Mouse (Mus musculus): ENCODE data around the gene App. TPM values are rescaled to one million over a fixed set of nuclear protein-coding genes. Genes with fewer than 3 reads are reported as not detected.

App gene
- polyA plus RNA-seq, 1 experiment from 2014 or later: 94.7 TPM

DNA sequence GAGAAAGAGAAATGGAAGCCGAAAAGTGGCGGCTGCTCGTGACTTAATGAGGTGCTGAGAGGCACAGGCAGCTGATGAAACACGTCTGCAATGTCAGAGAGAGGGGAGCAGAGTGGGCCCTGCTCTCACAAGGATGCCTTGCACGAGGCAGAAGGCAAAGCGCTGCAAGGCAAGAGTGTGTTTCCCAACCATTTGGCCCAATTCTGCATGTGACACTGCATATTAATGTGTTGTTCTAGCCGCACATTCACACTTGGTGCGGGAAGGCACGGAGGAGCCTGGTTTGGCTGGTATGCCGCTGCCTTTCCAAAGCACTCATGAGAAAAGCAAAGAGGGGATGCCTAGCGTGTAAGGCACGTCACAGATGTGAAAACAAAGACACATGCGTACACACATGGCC lies 63.1 kb downstream of the App start:
- no peak overlapping the region for H3K4me3 ChIP-seq
- 61% methylated on average over 13 of the region's 13 CpGs for WGBS
- DNase-seq (ENCODE audit: low spot score): peak; percentile 46
- no peaks in the 10 kb centered on the region for H3K27me3 ChIP-seq (ENCODE audit: low read depth, poor library complexity, severe bottlenecking)
- no peaks in the 10 kb centered on the region for H3K9me3 ChIP-seq (replicated peaks)
- H3K36me3 ChIP-seq: 0 out of 2 replicates have a peak, but pooled peaks cover 3% of the 10 kb centered on the region
- H3K4me1 ChIP-seq: peaks cover 27% of the 10 kb centered on the region
- H3K27ac ChIP-seq: no peak overlapping the region

DNA sequence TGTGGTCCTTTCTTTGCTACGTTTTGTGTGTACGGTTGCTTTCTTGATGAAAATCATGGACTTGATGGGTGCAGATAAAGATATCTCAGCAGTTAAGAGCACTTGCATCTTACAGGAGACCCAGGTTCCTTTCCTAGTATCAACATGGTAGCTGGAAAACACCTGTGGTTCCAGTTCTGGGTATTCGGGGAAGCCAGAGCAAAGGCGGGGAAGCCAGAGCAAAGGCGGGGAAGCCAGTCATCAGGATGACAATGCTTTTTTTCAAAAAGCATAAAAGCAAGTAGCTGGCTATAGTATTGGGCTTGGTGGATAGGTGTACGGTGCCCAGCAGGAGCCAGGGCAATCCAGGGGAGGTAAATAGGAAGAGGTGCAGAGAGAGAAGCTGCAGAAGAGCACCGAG lies 65.1 kb downstream of the App start:
- H3K4me3 ChIP-seq: no peak overlapping the region
- 95% methylated on average over 7 of the region's 7 CpGs for WGBS
- H3K27me3 ChIP-seq (ENCODE audit: low read depth, poor library complexity, severe bottlenecking): no peaks in the 10 kb centered on the region
- H3K27ac ChIP-seq: no peak overlapping the region
- DNase-seq (ENCODE audit: low spot score): peak; percentile 17
- H3K9me3 ChIP-seq (replicated peaks): no peaks in the 10 kb centered on the region
- no peaks in the 10 kb centered on the region for H3K36me3 ChIP-seq
- peaks cover 28% of the 10 kb centered on the region for H3K4me1 ChIP-seq

DNA sequence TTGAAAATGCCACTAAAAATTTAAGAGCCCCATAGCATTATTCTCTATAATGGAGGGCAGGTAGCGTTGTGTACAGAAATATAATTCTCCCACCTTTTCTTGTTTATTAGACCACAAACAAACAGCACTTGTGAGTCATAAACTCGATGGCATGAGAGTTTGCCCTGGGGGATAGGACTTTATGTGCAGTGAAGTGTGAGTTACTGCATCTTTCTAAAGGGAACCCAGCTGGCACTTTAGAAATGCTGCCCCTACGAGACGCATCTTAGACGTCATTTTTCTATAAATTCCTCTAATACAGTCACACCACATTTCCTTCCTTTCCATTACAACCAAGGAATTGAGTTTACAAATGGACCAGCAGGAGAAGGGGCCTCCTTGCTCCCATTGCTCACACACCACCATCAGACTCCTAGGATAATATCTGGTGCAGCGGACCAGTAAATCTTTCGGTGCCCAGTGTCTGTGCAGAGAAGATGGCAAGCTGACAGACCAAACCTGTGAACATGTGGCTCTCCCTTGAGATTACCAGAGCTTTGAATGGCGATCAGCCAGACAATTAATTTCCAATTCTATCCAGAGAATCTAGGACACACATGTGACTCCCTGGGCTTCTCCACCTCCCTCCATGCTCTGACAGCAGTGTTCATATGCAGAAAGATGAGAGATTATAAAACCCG lies 66.8 kb downstream of the App start:
- WGBS: 83% methylated on average over 9 of the region's 9 CpGs
- no peak for DNase-seq (ENCODE audit: low spot score)
- H3K27me3 ChIP-seq (ENCODE audit: low read depth, poor library complexity, severe bottlenecking): no peaks in the 10 kb centered on the region

DNA sequence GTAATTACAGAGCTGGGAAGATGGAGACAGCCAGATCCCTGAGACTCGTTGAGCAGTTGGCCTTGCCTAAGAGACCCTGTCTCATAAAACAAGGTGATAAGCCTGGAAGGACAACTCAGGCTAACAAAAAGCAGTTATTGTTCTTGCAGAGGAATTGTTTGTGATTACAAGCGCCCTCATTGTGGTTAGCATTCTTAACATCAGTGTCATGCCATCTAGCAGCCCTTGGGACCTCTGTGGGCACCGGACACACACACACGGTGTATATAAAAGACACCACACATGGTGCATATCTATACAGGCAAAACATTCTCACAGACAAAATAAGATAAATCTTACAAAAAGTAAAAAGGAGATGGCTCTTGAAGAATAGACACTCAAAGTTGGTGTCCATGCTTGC lies 68.0 kb downstream of the App start:
- Histone ChIP-seq H3K36me3 (peaks cover 22% of the 10 kb centered on the region), H3K4me1 (peaks cover 26% of the 10 kb centered on the region), H3K9me3 (replicated peaks) (no peaks in the 10 kb centered on the region), H3K27me3 (ENCODE audit: low read depth, poor library complexity, severe bottlenecking) (no peaks in the 10 kb centered on the region), H3K27ac (no peak overlapping the region), H3K4me3 (no peak overlapping the region)
- no peak for DNase-seq (ENCODE audit: low spot score)
- WGBS: 76% methylated on average over 4 of the region's 4 CpGs

More for the DNA sequence above, 66.8 kb downstream of the App start:
- Histone ChIP-seq H3K36me3 (peaks cover 13% of the 10 kb centered on the region), H3K27ac (no peak overlapping the region), H3K4me3 (no peak overlapping the region), H3K9me3 (replicated peaks) (no peaks in the 10 kb centered on the region), H3K4me1 (peaks cover 28% of the 10 kb centered on the region)

DNA sequence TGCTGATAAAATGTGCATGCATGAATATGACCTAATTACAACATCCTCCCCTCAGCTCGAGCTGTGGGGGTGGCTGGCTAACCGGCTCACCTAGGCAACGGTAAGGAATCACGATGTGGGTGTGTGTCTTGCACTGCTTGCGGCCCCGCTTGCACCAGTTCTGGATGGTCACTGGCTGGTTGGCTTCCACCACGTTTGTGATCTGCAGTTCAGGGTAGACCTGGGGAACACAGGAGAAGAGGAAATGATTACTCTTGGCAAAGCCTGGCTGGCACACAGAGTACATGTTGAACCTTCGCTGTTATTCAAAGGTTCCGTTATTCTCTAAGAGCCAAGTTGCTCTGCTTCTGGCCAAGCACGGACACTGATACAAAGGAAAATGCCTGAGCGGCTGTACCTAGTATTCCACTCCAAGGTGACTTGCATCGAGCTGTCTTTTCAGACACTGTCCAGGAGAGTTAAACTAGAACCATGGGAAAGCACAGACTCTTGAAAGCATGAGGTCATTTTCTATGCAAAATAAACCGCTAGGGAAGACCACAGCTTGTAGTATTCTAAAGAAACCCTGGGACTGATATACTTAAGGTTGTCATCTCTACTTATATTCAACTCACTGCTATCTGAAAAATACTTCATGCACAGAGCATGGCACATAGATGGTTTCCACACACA lies 70.3 kb downstream of the App start:
- Histone ChIP-seq H3K36me3 (peaks cover 22% of the 10 kb centered on the region), H3K27me3 (ENCODE audit: low read depth, poor library complexity, severe bottlenecking) (no peaks in the 10 kb centered on the region), H3K27ac (no peak overlapping the region), H3K4me3 (no peak overlapping the region), H3K9me3 (replicated peaks) (no peaks in the 10 kb centered on the region), H3K4me1 (peaks cover 21% of the 10 kb centered on the region)
- DNase-seq (ENCODE audit: low spot score): no peak
- WGBS: 95% methylated on average over 13 of the region's 13 CpGs

DNA sequence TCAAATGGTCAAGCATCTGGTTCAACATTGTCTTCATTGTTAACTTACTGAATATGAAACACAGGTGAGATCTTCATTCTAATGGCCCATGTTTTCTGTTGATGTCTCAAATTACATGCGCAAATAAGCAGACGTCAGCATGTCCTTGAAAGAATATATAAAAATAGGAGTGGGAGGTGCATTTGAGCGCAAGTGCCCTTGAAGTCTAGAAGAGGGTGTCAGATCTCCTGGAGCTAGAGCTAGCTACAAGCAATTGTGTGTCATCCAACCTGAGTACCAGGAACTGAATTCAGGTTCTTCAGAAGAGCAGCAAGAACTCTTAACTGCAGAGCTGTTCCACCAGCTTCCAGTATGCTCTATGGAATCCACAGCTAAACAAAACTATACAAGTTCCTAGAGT lies 72.0 kb downstream of the App start:
- no peak overlapping the region for H3K27ac ChIP-seq
- 83% methylated on average over 3 of the region's 3 CpGs for WGBS
- H3K36me3 ChIP-seq: peaks cover 31% of the 10 kb centered on the region
- H3K4me3 ChIP-seq: no peak overlapping the region
- peaks cover 15% of the 10 kb centered on the region for H3K4me1 ChIP-seq
- no peak for DNase-seq (ENCODE audit: low spot score)
- H3K27me3 ChIP-seq (ENCODE audit: low read depth, poor library complexity, severe bottlenecking): no peaks in the 10 kb centered on the region
- H3K9me3 ChIP-seq (replicated peaks): no peaks in the 10 kb centered on the region

DNA sequence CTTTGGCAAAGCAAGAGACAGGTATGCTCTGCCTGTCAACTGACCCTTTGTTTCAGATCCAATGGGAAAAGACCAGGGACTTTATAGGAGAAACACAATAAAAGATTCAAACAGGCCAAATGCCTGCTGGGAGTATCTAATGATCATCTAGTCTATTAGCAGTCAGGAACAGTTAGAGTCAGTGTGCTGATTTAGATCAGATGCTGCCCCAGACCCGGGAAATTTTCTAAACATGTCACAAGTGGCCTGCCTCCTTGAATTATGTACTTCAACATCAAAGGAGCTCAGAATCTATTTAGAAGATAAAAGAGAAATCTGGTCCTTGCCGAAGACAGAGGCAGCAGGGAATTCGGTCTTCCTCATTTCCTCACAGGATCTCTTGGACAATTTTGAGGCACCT lies 72.8 kb downstream of the App start:
- Histone ChIP-seq H3K4me1 (peaks cover 11% of the 10 kb centered on the region), H3K9me3 (replicated peaks) (no peaks in the 10 kb centered on the region), H3K36me3 (peaks cover 31% of the 10 kb centered on the region), H3K4me3 (no peak overlapping the region), H3K27me3 (ENCODE audit: low read depth, poor library complexity, severe bottlenecking) (no peaks in the 10 kb centered on the region), H3K27ac (no peak overlapping the region)
- no peak for DNase-seq (ENCODE audit: low spot score)
- 3% methylated on average over 3 of the region's 3 CpGs for WGBS

DNA sequence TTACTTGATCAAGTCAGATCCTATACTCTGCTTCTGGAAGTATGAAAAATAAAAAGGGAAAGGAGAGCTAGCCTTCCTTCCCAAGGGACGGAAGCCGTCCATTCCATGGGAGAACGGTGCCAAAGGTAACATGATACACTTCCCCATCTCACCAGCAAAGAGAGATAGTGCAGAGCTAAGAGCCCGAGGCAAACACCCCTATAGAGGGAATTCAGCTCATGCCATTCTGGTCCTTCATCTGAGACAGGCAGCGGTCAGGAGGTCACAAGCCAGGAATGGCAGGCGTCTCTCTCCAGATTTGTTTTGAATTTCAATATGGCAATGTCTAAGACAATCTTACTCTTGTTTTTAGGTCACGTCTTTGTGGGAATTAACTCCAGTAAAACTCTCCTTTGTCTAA lies 74.1 kb downstream of the App start:
- DNase-seq (ENCODE audit: low spot score): no peak
- H3K27ac ChIP-seq: no peak overlapping the region
- no peaks in the 10 kb centered on the region for H3K27me3 ChIP-seq (ENCODE audit: low read depth, poor library complexity, severe bottlenecking)
- peaks cover 31% of the 10 kb centered on the region for H3K36me3 ChIP-seq
- 37% methylated on average over 7 of the region's 7 CpGs for WGBS
- H3K4me3 ChIP-seq: no peak overlapping the region
- H3K9me3 ChIP-seq (replicated peaks): no peaks in the 10 kb centered on the region
- H3K4me1 ChIP-seq: peaks cover 6% of the 10 kb centered on the region; the same call in 1 of the 2 replicates

DNA sequence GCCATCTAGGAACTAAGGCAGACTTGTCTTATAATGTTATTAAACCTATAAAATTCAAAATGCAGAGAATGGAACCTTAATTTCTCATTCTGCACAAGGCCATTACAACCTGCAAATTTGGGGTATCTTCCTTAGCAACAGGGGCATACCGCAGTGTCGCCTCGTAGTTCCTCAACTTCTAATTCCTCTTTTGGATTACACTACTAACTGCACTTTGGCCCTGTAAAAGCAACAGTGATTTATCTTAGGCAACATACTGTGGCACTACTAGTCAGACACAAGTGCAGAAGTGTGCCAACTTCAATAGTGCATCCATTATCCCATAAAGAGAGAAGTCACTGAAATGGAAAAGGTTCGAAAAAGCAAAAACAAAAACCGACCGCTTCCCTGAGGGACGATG lies 74.5 kb downstream of the App start:
- WGBS: 94% methylated on average over 7 of the region's 7 CpGs
- Histone ChIP-seq H3K4me1 (peaks cover 6% of the 10 kb centered on the region; the same call in 1 of the 2 replicates), H3K36me3 (peaks cover 31% of the 10 kb centered on the region), H3K9me3 (replicated peaks) (no peaks in the 10 kb centered on the region), H3K27ac (no peak overlapping the region), H3K27me3 (ENCODE audit: low read depth, poor library complexity, severe bottlenecking) (no peaks in the 10 kb centered on the region), H3K4me3 (no peak overlapping the region)
- no peak for DNase-seq (ENCODE audit: low spot score)

DNA sequence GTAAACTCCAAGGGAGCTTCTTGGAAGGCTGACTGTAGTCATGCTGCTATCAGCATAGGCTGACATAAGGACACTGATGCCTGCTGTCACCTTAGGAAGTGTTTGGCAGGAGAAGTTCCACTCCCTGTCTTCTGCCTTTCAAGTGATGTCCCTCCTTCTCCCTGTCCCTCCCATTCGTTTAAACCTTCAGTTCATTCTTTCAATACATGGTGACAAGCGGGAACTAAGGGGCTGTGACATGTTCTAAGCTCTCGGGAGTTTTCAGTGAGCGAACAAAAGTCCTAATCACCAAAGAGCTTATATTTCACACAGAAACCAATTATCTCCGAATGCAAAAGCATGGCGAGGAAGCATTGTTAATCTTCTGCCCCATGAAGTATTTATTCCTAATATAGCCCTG lies 77.2 kb downstream of the App start:
- 90% methylated on average over 6 of the region's 6 CpGs for WGBS
- Histone ChIP-seq H3K36me3 (peaks cover 15% of the 10 kb centered on the region), H3K27ac (no peak overlapping the region), H3K4me1 (peaks cover 6% of the 10 kb centered on the region; the same call in 1 of the 2 replicates), H3K4me3 (no peak overlapping the region), H3K27me3 (ENCODE audit: low read depth, poor library complexity, severe bottlenecking) (no peaks in the 10 kb centered on the region), H3K9me3 (replicated peaks) (no peaks in the 10 kb centered on the region)
- no peak for DNase-seq (ENCODE audit: low spot score)

DNA sequence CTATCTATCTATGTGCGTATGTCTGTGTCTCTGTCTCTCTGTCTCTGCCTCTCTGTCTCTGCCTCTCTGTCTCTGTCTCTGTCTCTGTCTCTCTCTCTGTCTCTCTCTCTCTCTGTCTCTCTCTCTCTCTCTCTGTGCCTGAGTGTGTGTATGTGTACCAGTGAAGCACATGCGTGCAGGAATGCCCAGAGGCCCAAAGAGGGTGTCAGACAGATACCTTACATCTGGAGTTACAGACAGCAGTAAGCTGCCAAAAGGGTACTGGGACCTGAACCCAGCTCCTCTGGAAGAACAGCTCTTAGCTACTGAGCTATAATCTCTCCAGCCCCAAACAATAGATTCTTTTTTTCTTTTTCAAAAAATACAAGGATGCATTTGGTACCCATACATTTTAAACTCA lies 77.6 kb downstream of the App start:
- WGBS: 87% methylated on average over 2 of the region's 2 CpGs
- H3K27me3 ChIP-seq (ENCODE audit: low read depth, poor library complexity, severe bottlenecking): no peaks in the 10 kb centered on the region
- DNase-seq (ENCODE audit: low spot score): no peak
- no peak overlapping the region for H3K27ac ChIP-seq
- H3K9me3 ChIP-seq (replicated peaks): no peaks in the 10 kb centered on the region
- peaks cover 13% of the 10 kb centered on the region for H3K36me3 ChIP-seq
- no peak overlapping the region for H3K4me3 ChIP-seq
- peaks cover 8% of the 10 kb centered on the region; the same call in 1 of the 2 replicates for H3K4me1 ChIP-seq

DNA sequence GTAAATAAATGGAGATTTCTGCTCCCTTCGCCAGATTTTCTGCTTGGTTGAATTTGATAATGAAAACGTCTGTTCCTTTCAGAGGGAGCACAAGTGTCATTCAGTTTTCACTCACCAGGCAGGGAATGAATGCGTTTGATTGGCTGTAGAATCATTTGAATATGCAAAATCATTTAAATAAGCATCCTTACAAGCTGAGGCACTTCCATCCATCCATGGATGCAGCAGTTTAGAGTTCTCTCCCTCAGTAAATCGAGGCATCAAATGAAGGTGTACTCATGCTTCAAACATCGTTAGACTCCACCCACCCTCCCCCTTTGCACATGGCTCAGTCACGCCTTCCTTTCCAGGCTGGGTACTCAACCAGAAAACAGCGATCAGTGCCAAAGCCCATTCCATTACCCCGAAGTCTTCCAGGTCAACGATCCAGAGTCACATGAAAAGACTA lies 80.9 kb downstream of the App start:
- 0 out of 2 replicates have a peak, but pooled peaks cover 5% of the 10 kb centered on the region for H3K4me1 ChIP-seq
- H3K27me3 ChIP-seq (ENCODE audit: low read depth, poor library complexity, severe bottlenecking): no peaks in the 10 kb centered on the region
- 80% methylated on average over 9 of the region's 9 CpGs for WGBS

DNA sequence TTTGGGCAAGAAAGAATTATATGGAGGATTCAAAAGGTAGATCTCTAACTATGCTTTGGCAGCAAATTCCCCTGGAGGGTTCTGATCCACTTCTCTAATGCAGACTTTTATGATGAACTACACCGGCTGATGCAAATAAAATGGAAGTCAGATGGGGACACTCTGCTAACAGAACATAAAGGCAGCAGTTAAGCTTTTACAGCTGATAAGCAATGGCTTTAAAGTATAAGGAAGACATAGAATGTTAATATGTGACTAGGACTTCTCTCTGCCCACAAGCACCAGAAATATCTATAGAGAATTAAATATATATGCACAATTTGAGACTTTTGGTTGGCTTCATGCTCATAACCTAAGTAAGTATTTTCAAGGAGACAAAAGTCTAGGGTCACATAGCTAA lies 81.4 kb downstream of the App start:
- Histone ChIP-seq H3K4me3 (no peak overlapping the region), H3K36me3 (peaks cover 6% of the 10 kb centered on the region), H3K27me3 (ENCODE audit: low read depth, poor library complexity, severe bottlenecking) (no peaks in the 10 kb centered on the region), H3K9me3 (replicated peaks) (no peaks in the 10 kb centered on the region), H3K4me1 (0 out of 2 replicates have a peak, but pooled peaks cover 7% of the 10 kb centered on the region), H3K27ac (no peak overlapping the region)
- WGBS: 91% methylated on average over 1 of the region's 1 CpGs
- DNase-seq (ENCODE audit: low spot score): no peak

More for the DNA sequence above, 80.9 kb downstream of the App start:
- no peaks in the 10 kb centered on the region for H3K9me3 ChIP-seq (replicated peaks)
- no peak overlapping the region for H3K27ac ChIP-seq
- H3K4me3 ChIP-seq: no peak overlapping the region
- DNase-seq (ENCODE audit: low spot score): no peak
- peaks cover 9% of the 10 kb centered on the region for H3K36me3 ChIP-seq
